Mouse (Mus musculus): ENCODE results near the gene Ctdnep1.
A peak's percentile ranks its signal among the peaks of the same experiment; 100 is the strongest.

The Ctdnep1 gene

DNA sequence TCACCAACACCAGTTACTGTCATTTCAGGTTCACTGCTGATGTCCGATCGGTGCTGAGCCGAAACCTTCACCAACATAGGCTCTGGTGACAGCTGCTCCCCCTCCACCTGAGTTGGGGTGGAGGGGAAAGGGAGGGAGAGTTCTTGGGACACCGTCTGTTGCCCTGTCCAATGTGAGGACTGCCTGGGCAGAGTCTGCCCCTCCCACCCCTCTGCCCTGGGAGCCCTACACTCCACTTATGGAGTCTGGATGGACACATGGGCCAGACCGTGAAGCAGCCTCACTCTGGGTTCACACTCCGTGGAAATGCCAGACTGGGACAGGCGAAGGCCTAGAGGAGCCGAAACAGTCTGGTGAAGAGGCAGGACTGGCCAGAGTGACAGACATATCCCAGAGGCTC lies 9.0 kb downstream of the Ctdnep1 start:
- DNase-seq: no peak

DNA sequence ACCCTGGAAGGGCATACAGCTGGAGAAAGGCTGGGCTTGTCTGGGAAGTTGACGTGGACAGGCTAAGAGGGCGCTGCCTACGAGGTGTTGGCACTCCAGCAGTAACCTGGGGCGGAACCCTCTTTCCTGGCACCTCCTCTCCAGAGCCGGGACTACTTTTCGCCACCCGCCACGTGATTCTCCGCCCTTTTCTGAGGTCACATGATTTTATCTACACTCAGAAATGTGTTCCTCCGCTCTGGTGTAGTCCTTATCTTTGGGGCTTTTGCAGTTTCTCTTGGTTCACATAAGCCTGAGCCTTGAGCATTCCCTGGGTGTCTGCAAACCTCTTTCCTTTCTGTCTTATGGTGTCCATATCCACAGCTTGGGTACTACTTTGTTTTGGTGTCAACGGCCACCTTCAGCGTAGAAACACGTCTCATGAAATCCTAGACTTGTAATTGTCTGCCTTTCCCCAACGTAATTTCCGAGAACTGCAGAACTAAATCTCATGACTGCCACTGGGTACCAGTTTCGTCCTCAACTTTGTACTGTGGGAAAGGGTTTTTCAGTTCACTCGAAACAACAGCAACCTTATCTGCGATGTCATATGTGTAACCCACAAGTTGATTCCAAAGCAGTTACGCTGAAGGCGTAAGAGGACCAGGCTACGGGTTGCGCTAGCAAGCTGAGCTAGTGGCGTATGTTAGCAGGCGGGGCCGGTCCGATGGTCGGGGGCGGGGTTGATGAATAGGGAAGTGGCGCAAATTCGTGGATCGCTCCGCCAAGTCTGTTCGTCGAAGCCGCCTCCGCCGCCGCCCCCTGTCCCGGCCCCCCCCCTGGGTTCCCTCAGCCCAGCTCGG lies 10.1 kb downstream of the Ctdnep1 start, which contains the start of gene Gabarap:
Gene Gabarap (plus strand): TSS at position 294 of the 842 bp plus-strand sequence.
- DNase-seq: peak; percentile 96

DNA sequence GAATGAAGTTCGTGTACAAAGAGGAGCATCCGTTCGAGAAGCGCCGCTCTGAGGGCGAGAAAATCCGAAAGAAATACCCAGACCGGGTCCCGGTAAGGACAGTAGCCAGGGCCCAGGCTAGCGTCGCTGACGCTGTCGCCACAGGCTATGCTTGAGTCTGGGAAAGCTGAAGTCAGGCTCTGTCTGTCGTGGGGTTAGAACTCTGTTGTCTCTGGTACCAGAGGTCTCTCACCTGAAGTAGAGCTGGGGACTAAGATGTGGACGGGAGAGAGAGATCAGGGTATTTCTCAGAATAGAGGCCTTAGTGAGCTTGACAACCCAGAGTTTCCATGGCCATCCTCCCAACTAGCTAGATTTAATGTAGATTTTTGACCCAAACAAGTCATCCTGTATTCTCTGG lies 10.8 kb downstream of the Ctdnep1 start:
- no peak for DNase-seq

DNA sequence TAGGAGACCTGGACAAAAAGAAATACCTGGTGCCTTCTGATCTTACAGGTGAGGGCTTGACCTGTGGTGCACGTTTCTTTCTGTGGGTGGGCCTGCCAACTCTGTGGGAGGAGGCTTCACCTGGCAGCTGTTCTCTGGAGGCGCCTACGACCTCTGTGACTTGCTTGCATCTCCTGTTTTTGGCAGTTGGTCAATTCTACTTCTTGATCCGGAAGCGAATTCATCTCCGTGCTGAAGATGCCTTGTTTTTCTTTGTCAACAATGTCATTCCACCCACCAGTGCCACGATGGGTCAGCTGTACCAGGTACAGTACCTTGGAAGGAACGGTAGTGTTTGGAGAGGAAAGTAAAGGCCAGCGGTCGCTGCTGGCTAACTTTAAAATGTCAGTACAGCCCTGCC lies 11.4 kb downstream of the Ctdnep1 start:
- DNase-seq: no peak

DNA sequence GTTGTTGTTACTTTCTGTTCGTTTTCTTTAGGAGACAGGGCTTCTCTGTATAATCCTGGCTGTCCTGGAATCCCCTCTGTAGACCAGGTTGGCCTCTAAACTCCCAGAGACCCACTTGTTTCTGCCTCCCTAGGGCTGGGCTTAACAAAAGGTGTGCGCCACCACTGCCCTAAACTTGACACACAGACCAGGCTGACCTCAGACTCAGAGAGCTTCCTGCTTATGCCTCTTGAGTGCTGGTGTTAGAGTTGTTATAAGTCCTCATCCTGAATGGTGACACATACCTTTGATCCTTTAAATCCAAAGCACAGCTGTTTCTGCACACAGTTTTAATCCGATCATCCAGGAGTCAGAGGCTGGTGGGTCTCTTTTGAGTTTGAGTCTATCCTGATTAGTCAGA lies 12.0 kb downstream of the Ctdnep1 start:
- DNase-seq: no peak

DNA sequence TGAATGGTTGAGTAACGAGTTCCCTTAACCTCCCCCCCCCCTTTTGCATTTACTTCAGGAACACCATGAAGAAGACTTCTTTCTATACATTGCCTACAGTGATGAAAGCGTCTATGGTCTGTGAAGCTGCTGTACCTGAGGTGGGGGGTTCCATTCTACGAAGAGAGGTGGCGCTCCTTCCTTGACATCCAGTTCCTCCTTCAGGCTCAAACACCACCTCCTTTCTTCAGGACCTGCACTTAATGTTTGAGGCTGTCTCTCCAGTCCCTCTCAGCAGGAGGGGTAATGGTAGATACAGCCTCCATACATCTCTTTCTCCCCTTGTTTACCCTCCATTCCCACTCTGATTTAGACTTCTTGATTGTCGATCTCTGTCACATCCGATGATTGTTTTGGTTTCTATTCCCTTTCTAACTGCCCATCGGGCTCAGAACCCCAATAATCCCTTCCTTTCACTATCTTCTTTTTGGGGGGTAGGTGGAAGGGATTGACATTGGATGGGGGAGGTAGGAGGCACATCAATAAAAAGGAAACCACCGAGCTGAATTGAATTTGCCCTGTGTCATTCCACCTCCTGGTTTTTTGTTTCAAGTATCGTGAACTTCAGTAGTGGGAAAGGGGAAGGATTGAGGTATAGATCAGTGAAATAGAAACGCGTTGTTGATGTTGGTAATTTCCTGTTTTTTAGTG lies 13.6 kb downstream of the Ctdnep1 start:
- DNase-seq: no peak

DNA sequence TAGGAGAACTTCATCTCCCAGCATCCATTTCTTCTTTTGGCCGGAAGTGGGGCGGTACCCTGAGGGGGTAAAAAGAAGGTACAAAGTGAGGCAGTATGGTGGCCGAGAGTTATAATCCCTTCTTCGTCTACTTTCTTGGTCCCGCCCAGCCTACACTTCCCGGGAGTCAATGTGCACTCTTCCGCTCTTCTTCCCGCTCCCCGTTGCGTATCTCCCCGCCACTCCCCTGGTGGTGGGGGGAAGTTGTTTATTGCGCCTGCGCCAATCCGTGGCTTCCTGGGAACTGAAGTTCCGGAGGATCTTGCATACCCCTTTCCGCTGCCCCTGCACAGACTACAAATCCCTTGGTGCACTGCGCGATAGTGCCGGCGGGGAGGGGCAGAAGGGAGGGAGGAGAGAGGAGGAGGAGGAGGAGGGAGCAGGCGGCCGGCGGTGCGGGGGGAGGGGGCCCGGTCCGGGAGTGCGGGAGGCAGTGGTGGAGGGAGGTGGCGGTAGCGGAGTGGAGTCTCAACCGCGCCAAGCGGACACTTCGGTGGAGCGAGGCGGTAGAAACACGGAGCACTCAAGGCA lies 14.5 kb downstream of the Ctdnep1 start, which contains the start of gene Phf23:
Gene Phf23 (plus strand): TSS at position 387 of the 570 bp plus-strand sequence.
- DNase-seq: peak; percentile 96

DNA sequence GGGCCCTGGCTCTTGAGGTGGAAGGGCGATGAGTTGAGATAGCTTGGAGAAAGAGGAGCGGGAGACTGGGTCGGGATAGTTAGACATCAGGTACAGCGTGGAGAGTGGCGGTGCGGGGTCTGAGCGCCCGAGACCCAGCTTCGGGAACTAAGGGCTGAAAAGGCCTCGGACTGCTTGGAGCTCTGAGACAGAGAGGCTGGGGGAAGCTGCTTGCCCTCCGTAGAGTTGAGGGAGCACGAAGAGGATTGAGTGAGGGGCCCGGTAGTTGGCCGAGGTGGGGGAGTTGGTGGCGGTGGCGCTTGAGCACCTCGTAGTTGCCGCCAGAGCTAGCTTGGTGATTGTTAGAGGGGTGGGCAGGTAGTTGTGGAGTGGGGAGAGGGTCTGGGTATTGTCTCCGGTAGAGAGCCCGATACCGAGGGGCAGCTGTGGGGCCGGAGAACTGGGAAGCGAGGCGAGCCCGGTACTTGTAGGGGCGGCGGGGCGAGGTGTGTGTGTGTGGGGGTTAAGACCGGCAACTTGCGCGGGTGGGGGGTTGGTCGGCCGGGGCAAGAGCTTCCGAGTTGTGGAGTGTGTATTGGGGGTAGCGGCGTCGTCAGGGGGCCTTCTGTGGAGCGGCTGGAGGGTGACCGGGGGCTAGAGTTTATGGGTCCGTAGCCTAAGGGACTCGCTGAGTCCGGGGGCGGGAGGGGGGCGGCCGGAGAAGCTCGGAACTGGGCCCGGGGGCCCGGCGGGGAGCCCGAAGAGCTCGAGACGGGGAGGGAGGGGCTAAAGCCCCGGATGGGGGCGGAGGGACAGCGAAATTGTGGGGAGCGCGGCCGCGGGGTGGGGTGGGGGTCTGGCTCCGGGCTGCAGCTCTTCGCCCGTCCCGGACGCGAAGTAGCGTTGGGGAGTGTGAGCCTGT lies 15.5 kb downstream of the Ctdnep1 start:
- DNase-seq: peak; percentile 52

DNA sequence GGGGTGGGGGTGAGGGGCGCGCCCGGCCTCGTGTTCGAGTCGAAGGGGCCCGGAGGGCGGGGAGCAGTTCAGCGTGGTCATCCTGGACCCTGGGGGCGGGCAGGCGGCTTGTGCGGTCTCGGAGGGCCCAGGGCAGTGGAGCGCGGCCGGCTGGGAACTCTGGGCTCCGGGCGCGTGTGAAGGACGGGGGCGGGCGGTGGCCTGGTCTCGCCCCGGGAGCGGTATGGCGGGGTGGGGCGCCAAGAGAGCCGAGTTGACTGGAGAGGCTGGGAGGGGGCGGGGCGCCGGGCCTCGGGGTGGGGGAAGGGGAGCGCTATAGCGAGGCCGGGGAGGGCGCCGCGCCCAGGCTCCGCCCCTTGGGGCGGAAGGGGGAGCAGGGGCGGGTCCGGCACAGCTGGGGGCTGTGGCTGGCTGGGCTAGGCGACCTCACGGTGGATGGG lies 16.1 kb downstream of the Ctdnep1 start:
- DNase-seq: peak; percentile 78

DNA sequence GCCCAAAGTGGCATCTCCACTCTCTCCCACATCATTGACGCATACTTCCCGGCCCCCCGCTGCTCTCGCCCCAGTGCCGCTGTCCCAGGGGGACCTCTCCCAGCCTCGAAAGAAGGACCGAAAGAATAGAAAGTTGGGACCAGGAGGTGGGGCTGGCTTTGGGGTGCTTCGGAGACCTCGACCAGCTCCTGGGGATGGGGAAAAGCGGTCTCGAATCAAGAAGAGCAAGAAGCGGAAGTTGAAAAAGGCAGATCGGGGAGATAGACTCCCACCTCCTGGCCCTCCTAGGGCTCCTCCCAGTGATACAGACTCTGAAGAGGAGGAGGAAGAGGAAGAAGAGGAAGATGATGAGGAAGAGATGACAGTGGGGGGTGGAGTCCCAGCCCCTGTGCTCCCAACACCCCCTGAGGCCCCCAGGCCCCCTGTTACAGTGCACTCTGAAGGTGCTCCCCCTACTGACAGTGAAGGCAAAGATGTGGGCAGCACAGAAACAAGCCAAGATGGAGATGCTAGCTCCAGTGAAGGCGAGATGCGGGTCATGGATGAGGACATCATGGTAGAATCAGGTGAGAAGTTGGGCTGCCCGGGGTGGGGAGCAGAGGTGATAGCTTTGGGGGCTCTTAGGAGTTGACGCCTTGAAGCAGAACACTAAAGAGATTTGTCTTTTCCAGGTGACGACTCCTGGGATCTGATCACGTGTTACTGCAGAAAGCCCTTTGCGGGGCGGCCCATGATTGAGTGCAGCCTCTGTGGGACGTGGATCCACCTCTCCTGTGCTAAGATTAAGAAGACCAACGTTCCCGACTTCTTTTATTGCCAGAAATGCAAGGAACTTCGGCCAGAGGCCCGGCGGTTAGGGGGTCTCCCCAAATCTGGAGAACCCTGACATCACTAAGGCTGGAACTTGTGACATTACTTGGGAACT lies 17.9 kb downstream of the Ctdnep1 start:
- DNase-seq: no peak

DNA sequence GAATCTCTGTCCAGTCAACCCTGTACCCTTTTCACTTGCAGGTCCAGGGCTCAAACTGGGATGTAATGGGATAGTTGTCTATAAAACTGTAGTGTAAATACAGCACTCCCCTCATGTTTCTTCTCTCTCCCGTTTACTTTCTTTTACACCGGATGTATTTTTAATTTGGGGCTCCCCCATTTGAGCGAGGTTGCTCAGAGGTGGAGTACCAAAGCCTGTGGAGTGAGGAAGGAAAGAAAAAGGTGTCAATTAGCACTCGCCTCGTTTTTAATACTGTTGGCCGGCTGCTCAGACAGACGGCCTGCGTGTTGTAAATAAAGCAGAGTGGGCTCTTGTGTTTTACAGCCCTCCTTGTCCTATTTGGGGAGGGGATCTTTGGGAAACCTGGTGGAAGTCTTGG lies 18.7 kb downstream of the Ctdnep1 start:
- DNase-seq: no peak

DNA sequence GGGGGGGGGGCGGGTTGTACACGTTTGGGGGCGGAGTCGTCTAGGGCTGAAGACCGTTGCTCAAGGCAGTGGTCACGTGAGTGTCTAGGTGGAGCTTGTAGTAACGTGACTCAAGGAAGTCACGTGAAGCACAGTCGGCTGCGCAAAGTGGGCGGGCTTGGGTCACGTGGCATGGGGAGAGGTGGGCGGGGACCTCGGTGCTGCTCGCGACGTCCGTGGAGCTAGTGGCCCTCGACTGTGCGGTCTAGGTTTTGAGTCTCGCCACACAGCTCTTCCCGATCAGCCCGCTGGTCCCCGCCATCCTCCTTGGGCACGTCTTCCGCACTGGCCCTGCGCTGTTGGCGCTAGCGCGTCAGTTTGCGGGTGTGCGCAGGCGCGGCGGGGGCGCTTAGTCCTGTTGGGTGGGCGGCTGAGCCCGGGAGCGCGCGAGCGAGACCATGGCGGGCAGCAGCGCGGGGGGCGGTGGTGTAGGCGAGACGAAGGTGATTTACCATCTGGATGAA lies 19.5 kb downstream of the Ctdnep1 start, which contains the start of gene Dvl2:
Gene Dvl2 (plus strand): TSS at position 200 of the 503 bp plus-strand sequence.
- DNase-seq: peak; percentile 91

DNA sequence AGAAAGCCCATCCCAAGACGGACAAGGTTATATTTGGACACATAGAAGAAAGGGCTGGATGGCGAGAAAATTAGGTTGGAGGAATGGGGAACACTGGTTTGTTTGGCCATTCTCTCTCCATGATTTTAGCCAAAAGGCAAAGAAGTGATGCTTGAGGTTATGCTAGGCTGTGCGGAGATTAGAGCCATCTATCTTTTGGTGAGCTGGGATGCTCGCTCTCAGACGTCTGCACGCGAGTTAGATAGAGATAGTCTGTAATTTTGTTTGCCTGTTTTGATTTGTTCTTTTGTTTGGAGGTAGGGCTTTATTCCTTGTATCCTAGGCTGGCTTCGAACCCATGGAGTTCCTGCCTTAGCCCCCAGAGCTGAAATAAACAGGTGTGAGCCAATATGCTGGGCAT lies 20.2 kb downstream of the Ctdnep1 start:
- no peak for DNase-seq

DNA sequence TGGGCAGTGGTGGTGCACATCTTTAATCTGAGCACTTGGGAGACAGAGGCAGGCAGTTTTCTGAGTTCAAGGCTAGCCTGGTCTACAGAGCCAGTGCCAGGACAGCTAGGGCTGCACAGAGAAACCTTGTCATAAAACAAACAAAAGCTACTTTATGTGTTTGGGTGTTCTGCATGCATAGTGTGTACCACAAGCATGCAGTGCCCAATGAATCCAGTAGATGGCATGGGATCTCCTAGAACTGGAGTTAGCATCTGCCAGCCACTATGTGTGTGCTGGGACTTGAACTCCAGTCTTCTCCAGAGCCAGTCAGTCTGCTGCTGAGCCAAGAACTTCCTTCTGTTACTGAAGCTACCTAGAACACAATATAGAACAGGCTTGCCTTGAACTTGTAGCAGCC lies 20.9 kb downstream of the Ctdnep1 start:
- peak; percentile 53 for DNase-seq

DNA sequence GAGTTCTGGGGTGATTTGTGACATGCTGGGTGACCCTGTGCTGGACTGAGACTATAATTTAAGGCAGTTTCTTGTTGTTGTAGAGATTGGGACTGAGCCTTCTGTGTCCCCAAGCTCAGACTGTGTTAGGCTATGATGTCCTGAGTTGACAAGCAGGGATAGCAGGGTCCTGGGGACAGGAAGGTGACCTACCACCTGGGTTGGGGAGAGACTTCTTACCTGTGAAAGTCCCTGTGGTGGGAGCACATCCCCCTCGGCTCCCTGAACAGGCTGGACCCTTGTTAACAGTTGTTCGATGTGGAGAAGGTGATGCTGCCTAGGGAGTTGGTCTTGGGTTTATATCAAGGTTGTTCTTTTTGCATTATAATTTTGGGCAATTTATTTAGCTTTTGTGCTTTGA lies 21.5 kb downstream of the Ctdnep1 start:
- no peak for DNase-seq

DNA sequence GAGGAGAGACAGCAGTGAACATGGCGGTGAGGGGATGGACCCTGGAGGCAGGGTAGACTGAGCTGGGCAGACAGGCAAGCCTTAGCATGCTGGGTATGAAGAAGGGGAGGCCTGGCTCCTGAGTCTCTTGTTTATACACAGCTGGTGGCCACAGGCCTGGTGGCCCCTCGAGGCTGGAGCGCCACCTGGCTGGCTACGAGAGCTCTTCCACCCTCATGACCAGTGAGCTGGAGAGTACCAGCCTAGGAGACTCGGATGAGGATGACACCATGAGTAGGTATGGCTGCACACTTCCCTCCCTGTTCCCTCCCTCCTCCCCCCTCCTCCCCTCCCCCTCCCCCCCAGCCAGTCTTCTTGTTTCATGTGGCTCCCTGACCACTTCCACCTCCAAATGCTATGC lies 24.6 kb downstream of the Ctdnep1 start:
- DNase-seq: no peak

DNA sequence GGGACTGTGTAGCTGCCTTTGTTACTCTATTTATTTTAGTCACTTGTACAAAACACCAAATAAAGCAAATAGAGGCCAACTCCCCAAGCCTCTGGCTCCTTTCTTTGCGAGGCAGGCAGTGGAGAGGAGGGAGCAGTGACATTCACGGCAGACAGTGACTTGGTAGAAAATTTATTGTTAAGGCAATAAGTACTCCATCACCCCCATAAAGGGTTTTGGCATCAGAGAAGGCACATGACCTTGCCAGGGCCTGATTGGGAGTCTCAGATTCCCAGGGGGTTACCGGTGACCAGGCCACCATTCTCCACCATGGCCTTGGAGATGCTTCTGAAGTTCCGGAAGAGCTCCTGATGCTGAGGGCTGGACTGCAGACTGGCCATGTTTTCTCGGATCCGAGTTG lies 29.1 kb downstream of the Ctdnep1 start:
- no peak for DNase-seq

DNA sequence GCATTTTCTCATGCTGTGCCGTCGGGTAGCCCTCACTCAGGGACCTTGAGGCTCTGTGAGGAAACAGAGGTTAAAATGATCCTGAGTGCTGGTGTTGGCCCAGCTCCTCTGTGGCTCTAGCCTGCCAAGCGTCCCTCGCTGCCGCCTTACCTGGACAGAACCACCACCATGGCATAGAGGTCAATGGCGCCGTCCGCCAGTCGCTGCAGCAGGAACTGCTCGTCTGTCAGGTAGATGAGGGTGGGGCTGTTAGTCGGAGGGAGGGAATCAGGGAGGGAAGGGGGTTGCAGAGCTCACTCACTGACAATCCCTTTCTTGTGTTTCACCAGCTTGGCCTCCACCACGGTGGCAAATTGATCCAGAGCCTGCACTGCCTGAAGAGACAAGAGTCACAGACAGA lies 29.6 kb downstream of the Ctdnep1 start:
- no peak for DNase-seq

DNA sequence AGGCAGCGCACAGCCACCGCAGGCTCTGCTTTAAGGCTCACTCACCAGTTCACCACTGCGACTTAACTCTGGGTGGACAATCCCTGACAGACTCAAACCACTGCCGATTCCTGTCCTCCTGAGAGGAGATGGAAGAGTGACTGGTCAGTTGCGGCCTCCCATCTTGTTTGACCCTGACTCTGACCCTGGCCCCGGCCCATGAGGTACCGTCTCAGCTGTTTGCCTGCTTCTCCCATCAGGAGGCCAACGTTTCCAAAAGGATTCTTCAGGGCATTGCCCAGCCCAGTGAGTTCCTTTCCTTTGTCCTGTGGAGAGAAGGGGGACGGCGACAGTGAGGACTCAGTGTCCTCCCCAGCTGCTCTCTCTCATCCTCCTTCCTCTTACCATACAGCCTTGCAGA lies 30.0 kb downstream of the Ctdnep1 start:
- DNase-seq: no peak

DNA sequence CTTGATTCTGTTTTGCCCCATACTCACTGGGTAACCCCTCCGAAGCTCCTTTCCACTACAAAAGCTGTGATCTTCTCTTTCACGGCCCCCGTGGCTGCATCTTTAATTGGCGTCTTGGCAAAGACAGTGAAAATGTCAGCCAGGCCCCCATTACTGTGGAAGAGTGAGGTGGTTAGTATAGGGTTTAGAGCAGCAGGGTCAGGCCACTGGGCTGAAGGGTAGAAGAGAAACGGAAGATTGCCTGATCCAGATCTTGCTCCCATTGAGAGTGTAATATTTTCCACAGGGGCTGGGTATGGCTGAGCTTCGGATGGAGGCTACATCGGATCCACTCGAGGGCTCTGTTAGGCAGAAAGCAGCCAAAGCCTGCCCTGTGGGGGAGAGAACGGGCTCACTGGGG lies 32.0 kb downstream of the Ctdnep1 start:
- no peak for DNase-seq

DNA sequence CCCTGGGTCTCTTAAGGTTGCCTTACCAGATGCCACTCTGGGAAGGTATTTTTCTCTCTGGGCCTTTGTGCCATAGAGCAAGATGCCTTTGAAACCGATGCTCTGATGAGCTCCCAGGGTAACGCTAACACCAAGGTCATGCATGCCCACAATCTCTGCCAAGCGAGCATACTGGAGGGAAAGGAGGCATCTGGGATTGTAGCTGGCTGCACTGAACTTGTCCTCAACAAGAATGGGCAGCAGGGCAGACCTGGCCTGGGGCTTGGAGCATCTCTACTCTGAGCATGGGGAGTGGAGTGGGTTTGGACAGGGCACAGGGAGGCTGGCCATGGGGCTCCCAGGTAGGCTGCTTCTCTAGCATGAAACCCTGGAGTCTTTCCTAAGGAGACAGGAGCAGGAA lies 32.5 kb downstream of the Ctdnep1 start:
- DNase-seq: no peak
